Mouse (Mus musculus) lung, postnatal 0 days (tissue): ENCODE data around the gene Hmgcl. TPM values are rescaled to one million over a fixed set of nuclear protein-coding genes. Genes with fewer than 3 reads are reported as not detected.

ENCODE experiments used
- ATAC-seq: fragments of 200-750 bp; cut with Nextera tagmentation; 2 replicates; pipeline ENCODE4 v1.8.0; 2017; ENCODE audit warnings: moderate library complexity
- DNase-seq: peaks from one replicate; pipeline ENCODE4 v3.0.0-alpha.2; 2016; ENCODE audit warnings: low spot score
- H3K27ac ChIP-seq: fragments of 300-500 bp; sonication (generic); 2 replicates; pipeline ENCODE4 v1.5.1; 2014; ENCODE audit warnings: antibody characterized with exemption, mild to moderate bottlenecking, low read length, mixed read lengths
- H3K27me3 ChIP-seq: fragments of 300-500 bp; sonication (generic); replicated peaks from 2 replicates; pipeline ENCODE4 v1.6.1; 2014; ENCODE audit warnings: low read length, mixed read lengths; ENCODE audit not compliant: insufficient read depth
- H3K36me3 ChIP-seq: fragments of 300-500 bp; sonication (generic); 2 replicates; pipeline ENCODE4 v1.6.1; 2014; ENCODE audit warnings: low read length, mixed read lengths; ENCODE audit not compliant: insufficient read depth
- H3K4me1 ChIP-seq: fragments of 300-500 bp; sonication (generic); 2 replicates; pipeline ENCODE4 v1.6.1; 2014; ENCODE audit warnings: antibody characterized with exemption, low read depth, low read length, mixed read lengths; ENCODE audit not compliant: insufficient read depth
- H3K4me2 ChIP-seq: fragments of 300-500 bp; sonication (generic); replicated peaks from 2 replicates; pipeline ENCODE4 v1.6.1; 2014; ENCODE audit warnings: low read depth, mild to moderate bottlenecking, low read length, moderate library complexity, mixed read lengths
- H3K4me3 ChIP-seq: fragments of 300-500 bp; sonication (generic); 2 replicates; pipeline ENCODE4 v1.5.1; 2014; ENCODE audit warnings: low read depth, low read length
- H3K9ac ChIP-seq: fragments of 300-500 bp; sonication (generic); replicated peaks from 2 replicates; pipeline ENCODE4 v1.6.1; 2014; ENCODE audit warnings: low read depth, mild to moderate bottlenecking
- H3K9me3 ChIP-seq: fragments of 300-500 bp; sonication (generic); 2 replicates; pipeline ENCODE4 v1.6.1; 2016; ENCODE audit warnings: low read length, mixed read lengths
- CTCF ChIP-seq: IDR thresholded peaks from 2 replicates; pipeline ENCODE4 v1.5.1; 2016; ENCODE audit warnings: antibody characterized with exemption, mild to moderate bottlenecking
- EP300 ChIP-seq: IDR thresholded peaks from 2 replicates; pipeline ENCODE4 v1.6.1; 2016; ENCODE audit warnings: antibody characterized with exemption, mild to moderate bottlenecking, control low read depth
- WGBS: fragments of 180-500 bp; shearing (Covaris S2); extraction: QIAGEN DNeasy Blood & Tissue Kit; methylation state at CpG from one replicate; pipeline ENCODE4 v1.1.7; 2014; 5-methylcytosine and 5-hydroxymethylcytosine counted together
- polyA plus RNA-seq: library from polyadenylated mRNA; unstranded; fragments of >200 nt; fragmentation: Nextera tagmentation; extraction: Ambion mirVana; gene quantifications from 2 replicates; pipeline ENCODE4 v1.2.1, GENCODE M21; 2015

The Hmgcl gene
- polyA plus RNA-seq, 1 experiment from 2014 or later: 67.7 TPM

DNA sequence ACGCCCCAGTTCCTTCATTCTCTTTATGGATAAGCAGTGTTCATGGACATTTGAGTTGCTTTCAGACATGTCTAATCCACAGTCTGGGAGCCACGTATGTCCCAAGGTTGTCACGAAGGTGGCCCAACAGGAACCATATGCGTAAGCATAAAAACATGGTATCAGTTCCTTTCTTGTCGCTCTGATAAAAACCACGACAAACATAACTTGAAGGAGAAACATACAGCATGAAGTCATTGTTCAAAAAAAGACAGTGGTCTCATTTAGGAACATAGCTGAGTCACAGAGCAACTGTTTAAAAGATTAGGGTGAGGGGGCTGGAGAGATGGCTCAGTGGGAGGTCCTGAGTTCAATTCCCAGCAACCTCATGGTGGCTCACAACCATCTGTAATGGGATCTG is 4.1 kb upstream of the Hmgcl start:
- Histone ChIP-seq H3K4me1 (peaks cover 9% of the 10 kb centered on the region; the same call in 1 of the 2 replicates), H3K9ac (no peak overlapping the region), H3K4me3 (no peak overlapping the region), H3K27ac (no peak overlapping the region), H3K4me2 (no peak overlapping the region), H3K9me3 (no peaks in the 10 kb centered on the region), H3K27me3 (no peaks in the 10 kb centered on the region), H3K36me3 (no peaks in the 10 kb centered on the region; the same call in 1 of the 2 replicates)
- DNase-seq (no peak), ATAC-seq (no peak)
- WGBS: 69% methylated on average over 6 of the region's 6 CpGs
- no peak for TF ChIP-seq EP300
- no peak for TF ChIP-seq CTCF

DNA sequence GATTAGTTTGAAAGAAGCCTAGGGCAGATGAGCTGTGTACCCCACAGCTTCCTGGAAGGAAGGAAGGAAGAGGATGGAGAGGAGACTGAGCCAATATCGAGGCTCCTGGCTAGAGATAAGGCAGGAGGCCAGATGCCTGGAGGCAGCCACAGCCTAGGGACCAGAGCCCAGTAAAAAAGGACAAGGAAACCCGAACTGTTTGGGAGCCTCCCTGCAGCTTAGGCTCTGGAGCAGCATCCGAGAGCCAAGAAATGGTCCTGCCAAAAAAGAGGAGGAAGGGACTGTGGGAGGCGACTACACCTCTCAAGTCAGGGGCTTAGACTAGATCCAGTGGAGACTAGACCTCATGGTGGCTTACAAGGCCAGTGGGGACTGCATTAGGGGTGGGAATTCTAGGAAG is 2.9 kb upstream of the Hmgcl start:
- Histone ChIP-seq H3K4me3 (no peak overlapping the region), H3K9me3 (no peaks in the 10 kb centered on the region), H3K9ac (no peak overlapping the region), H3K4me2 (no peak overlapping the region), H3K4me1 (peaks cover 14% of the 10 kb centered on the region; the same call in 1 of the 2 replicates), H3K27ac (no peak overlapping the region), H3K36me3 (no peaks in the 10 kb centered on the region; the same call in 1 of the 2 replicates), H3K27me3 (no peaks in the 10 kb centered on the region)
- 35% methylated on average over 4 of the region's 4 CpGs for WGBS
- TF ChIP-seq CTCF: no peak
- DNase-seq (no peak), ATAC-seq (no peak)

DNA sequence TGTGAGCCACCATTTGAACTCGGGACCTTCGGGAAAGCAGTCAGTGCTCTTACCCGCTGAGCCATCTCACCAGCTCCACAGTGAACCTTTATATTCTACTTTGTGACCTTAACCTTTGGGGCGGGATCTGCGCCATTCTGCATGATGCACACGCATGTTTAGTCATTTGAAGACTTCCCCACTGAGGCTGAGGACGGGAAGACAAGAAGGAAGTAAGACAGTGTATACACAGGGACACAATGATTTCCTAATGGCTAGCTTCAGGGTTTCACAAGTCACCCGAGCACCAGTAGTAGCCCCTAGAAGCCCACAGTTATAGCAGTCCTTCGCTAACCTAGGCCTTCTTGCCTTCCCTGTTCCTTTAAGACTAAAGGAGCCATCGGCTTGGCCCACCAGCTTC is 542 bp upstream of the Hmgcl start:
- H3K9ac ChIP-seq: peak overlapping the region; percentile 79; the same call in 1 of the 2 replicates
- H3K4me2 ChIP-seq: peak overlapping the region; percentile 75
- no peaks in the 10 kb centered on the region for H3K36me3 ChIP-seq
- peak overlapping the region; percentile 43 for H3K27ac ChIP-seq
- peak overlapping the region; percentile 90 for H3K4me3 ChIP-seq
- H3K4me1 ChIP-seq: peaks cover 14% of the 10 kb centered on the region; the same call in 1 of the 2 replicates
- WGBS: 63% methylated on average over 10 of the region's 10 CpGs
- DNase-seq (peak; percentile 58), ATAC-seq (peak; percentile 23)
- no peaks in the 10 kb centered on the region for H3K9me3 ChIP-seq
- TF ChIP-seq CTCF: no peak
- TF ChIP-seq EP300: no peak
- H3K27me3 ChIP-seq: no peaks in the 10 kb centered on the region

DNA sequence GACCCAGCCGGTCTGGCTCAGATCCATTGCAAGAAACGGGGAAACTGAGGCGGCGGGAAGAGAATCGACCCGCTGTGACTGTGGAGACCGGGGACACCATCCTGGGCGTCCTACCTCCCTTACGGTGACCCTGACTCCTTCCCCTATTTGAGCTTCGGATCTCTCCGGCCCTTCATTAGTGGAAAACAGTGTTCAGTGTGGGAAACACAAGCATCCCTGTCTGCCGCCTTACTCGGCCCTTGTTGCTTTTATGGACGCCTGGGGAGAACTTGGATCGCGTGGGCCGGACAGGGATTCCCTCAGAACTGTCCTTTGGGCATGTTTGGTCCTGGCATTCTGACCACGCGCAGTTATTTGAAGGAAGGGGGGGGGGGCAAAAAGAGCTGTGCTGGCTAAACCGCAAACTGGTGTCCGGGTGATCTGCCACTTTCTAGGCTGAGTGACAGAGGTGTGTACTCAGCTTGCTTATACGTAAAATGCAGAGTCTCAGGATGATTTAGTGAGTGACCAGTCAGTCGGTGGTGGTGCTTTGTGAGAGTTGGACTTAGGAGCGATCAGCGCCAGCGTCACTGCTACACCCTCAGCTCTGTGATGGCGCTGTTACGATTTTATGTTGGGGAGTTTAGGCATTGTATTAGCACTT is 532 bp downstream of the Hmgcl start:
- no peaks in the 10 kb centered on the region for H3K27me3 ChIP-seq
- H3K4me3 ChIP-seq: peak overlapping the region; percentile 90
- H3K36me3 ChIP-seq: 0 out of 2 replicates have a peak, but pooled peaks cover 9% of the 10 kb centered on the region
- H3K4me2 ChIP-seq: peak overlapping the region; percentile 75
- H3K9me3 ChIP-seq: no peaks in the 10 kb centered on the region
- peak overlapping the region; percentile 79 for H3K9ac ChIP-seq
- WGBS: under 1% methylated on average over 28 of the region's 28 CpGs
- DNase-seq: peak; percentile 41
- H3K4me1 ChIP-seq: peaks cover 14% of the 10 kb centered on the region; the same call in 1 of the 2 replicates
- peak overlapping the region; percentile 69 for H3K27ac ChIP-seq
- ATAC-seq: peak; percentile 18
- TF ChIP-seq CTCF (no peak), EP300 (no peak)

DNA sequence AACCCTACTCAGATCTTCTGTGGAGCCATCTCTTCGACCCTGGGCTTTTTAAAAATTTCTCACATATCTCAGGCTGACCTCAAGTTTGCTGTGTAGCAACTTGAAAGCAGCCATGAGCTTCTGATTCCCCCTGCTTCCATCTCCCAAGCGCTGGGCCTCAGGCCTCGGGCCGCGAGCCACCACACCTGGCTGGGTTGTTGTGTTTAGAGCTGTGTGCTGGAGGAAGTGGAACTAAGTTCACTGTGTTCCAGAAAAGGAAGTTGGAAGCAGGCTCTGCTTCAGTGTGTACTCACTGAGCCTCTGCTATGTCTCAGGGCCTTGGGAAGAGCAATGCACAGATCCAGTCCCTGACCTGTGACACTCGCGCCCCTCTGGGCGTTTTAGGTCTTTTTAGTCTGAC is 1.9 kb downstream of the Hmgcl start:
- no peak overlapping the region for H3K9ac ChIP-seq
- TF ChIP-seq EP300 (no peak), CTCF (no peak)
- no peak for ATAC-seq
- H3K4me2 ChIP-seq: no peak overlapping the region
- no peak overlapping the region for H3K27ac ChIP-seq
- H3K36me3 ChIP-seq: peaks cover 16% of the 10 kb centered on the region; the same call in 1 of the 2 replicates
- DNase-seq: no peak
- peaks cover 14% of the 10 kb centered on the region; the same call in 1 of the 2 replicates for H3K4me1 ChIP-seq
- WGBS: 81% methylated on average over 8 of the region's 8 CpGs
- H3K9me3 ChIP-seq: no peaks in the 10 kb centered on the region
- H3K4me3 ChIP-seq: no peak overlapping the region
- no peaks in the 10 kb centered on the region for H3K27me3 ChIP-seq

DNA sequence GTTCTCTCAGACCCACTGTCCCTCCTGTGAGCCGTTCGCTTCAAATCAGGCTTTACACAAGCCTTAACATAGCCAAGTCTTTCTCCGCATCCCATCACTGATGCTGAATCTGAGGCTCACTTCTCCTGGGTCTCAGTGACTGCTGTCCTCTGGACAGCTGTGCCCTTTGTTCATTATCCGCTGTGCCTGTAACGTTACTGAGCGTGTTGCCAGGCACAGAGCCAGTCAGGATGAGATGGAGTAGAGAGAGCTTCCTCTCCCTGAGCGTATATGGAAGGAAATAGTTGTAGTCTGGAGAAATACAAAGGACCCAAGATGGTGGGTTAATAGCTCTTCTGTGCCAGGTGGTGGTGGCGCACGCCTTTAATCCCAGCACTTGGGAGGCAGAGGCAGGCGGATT is 3.2 kb downstream of the Hmgcl start:
- Histone ChIP-seq H3K27me3 (no peaks in the 10 kb centered on the region), H3K4me2 (no peak overlapping the region), H3K4me3 (no peak overlapping the region), H3K4me1 (peaks cover 14% of the 10 kb centered on the region; the same call in 1 of the 2 replicates), H3K27ac (no peak overlapping the region), H3K36me3 (peaks cover 18% of the 10 kb centered on the region; the same call in 1 of the 2 replicates), H3K9ac (no peak overlapping the region), H3K9me3 (no peaks in the 10 kb centered on the region)
- ATAC-seq: peak; percentile 14; the same call in 1 of the 2 replicates
- TF ChIP-seq EP300: no peak
- TF ChIP-seq CTCF: no peak
- 61% methylated on average over 10 of the region's 10 CpGs for WGBS
- peak; percentile 33 for DNase-seq
